Mouse (Mus musculus): Measurements from ENCODE around the gene Clvs2. TPM values are rescaled to one million over a fixed set of nuclear protein-coding genes. Genes with fewer than 3 reads are reported as not detected.

Clvs2 gene
- not detected in 3 replicates for total RNA-seq (2017)

DNA sequence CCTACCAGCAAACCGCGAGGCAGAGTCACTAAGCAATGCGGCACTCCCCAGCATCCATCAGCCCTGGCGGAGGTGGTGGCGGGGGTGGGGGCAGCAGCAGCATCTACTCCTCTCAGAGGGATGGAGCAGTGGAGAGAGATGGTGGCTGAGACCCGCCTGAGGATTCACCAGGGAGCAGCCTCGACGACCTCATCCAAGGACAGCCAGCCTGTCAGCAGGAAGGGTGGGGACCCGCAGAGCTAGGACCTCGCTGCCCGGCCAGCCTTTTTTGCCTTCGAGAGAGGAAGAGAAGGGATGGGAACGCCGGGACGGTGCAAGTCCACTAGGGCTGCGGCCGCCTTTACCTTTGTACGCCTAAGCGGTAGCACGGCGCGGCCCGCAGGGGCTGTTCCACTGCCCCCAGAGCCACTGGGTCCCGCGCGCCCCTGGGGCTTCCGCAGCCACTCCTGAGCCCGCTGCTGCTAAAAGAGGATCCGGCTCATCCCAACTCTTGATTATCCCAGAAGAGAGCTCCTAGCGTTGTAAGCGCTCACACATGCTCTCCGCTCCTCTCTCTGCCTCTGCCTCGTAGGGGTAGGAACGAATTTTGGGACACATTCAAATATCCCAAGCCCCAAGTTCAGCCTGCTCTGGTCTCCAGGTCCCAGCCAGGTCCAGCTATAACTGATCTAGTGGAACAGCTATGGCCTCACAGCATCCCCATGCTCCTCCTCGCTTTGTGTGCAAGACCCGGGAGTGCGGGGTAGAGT lies at the start of gene Clvs2:
Gene Clvs2, minus strand, starts transcription at position 639 of the 749 bp plus-strand sequence.
- no peak for ATAC-seq (replicated peaks; ENCODE audit: insufficient number of reproducible peaks, low FRiP score, low TSS enrichment, poor library complexity, severe bottlenecking)

- ATAC-seq (replicated peaks; ENCODE audit: insufficient number of reproducible peaks, low FRiP score, low TSS enrichment, poor library complexity, severe bottlenecking): no peak
Observed at GRCm38 (mm10) chr10:33653142-33653541, 28.6 kb upstream of the Clvs2 start.

DNA sequence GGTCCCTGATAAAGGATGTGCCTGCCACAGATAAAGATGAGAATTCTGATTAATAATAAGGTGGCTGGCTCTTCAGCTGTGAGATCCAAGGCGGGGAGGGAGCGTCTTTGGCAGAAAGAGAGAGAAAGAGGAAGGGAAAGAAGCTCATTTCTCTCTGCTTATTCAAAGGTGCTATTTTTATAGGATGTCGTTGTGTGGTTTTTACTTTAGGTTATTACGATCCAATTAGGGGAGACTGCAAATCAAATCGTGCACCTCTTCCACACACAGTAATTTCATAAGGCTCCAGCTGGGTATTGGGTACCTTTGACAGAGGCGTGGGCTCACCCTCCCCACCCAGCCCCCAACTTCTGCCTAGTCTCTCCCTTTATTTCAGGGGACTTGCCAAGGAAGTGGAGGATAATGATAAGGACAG lies 985 bp downstream of the Clvs2 start:
- ATAC-seq (replicated peaks; ENCODE audit: insufficient number of reproducible peaks, low FRiP score, low TSS enrichment, poor library complexity, severe bottlenecking): no peak

GRCm38 (mm10) chr10:33622700-33623099 lies 1.9 kb downstream of the Clvs2 start:
- no peak for ATAC-seq (replicated peaks; ENCODE audit: insufficient number of reproducible peaks, low FRiP score, low TSS enrichment, poor library complexity, severe bottlenecking)

- no peak for ATAC-seq (replicated peaks; ENCODE audit: insufficient number of reproducible peaks, low FRiP score, low TSS enrichment, poor library complexity, severe bottlenecking)
Observed at GRCm38 (mm10) chr10:33616207-33616606, 8.4 kb downstream of the Clvs2 start.

DNA sequence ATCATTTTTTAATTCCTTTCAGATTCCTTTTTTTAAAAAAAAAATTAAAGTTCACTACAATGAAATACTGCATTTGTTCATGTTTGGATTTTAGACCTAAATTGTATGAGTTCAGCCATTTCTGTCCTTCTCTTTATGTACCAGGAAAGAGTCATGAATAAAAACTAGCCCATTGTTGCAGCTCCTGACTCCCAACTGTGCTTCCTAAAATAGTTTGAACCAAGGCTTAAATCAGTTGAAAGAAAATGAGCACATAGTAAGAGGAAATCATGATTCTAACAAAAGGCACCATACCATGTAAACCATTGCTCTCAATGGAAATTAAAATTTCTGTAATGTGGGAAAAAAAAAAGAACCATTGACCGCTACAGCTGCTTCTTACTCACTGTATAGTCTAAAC lies 11.4 kb downstream of the Clvs2 start:
- no peak for ATAC-seq (replicated peaks; ENCODE audit: insufficient number of reproducible peaks, low FRiP score, low TSS enrichment, poor library complexity, severe bottlenecking)

DNA sequence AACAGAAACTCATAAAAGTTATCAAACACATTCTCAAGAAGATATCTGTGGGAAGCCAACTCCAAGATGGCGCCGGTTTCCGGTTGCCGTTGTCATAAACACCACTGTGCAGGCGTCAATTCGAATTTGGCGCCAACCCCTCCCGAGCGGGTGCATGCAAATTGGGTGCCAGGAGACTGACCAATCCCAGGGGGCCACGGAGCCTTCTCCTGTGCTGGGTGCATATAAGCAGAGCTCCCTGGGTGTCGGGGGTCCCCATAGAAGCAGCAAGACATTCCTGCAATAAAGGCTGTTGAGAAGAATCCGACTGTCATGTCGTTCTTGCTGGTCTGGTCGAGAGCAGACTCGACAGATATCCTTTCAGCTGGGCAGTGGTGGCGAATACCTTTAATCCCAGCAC lies 31.8 kb downstream of the Clvs2 start:
- no peak for ATAC-seq (replicated peaks; ENCODE audit: insufficient number of reproducible peaks, low FRiP score, low TSS enrichment, poor library complexity, severe bottlenecking)

GRCm38 (mm10) chr10:33588800-33589199 lies 35.8 kb downstream of the Clvs2 start:
- no peak for ATAC-seq (replicated peaks; ENCODE audit: insufficient number of reproducible peaks, low FRiP score, low TSS enrichment, poor library complexity, severe bottlenecking)

- no peak for ATAC-seq (replicated peaks; ENCODE audit: insufficient number of reproducible peaks, low FRiP score, low TSS enrichment, poor library complexity, severe bottlenecking)
Observed at GRCm38 (mm10) chr10:33587118-33587517, 37.5 kb downstream of the Clvs2 start.

DNA sequence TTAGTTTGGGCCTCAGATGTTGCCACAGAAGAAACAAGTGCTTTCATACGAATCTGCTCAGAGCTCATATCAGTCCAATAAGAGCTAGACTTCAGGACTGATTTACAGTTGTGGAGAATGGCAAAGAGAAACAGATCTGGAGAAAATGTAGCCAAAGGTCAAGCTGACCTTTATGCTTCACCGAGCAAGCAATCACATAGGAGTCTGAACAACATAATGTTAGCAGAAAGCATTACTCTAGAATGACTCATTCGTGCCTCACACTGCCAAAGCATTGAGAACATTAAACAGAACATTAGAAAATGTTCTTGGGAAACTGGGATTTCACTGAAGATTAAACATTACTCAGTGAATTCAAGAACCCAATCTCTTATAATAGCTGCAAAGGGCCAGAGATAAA lies 66.5 kb downstream of the Clvs2 start:
- ATAC-seq (replicated peaks; ENCODE audit: insufficient number of reproducible peaks, low FRiP score, low TSS enrichment, poor library complexity, severe bottlenecking): no peak

DNA sequence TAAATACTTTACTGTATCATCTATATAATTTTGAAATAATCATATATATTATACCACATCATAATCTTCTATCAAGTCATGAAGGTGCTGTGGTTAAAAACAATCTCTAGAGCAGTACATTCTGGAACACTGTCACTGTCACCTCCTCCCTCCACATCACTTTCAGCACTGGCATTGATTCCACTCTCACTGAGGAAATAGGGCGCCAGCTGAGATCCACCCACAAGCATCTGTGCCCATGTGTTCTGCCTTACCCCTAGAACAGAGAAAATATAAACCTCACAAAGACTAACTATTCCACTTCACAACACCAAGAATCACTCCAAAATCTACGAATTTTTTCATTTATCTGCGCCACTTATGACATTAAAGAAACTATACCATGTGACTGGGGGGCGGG lies 84.2 kb downstream of the Clvs2 start:
- ATAC-seq (replicated peaks; ENCODE audit: insufficient number of reproducible peaks, low FRiP score, low TSS enrichment, poor library complexity, severe bottlenecking): no peak

Other genes with a start within 250 kb of the Clvs2 start
- not detected in 3 replicates for gene Sult3a2, start 161.9 kb upstream of the Clvs2 start, total RNA-seq (2017)
- gene Sult3a1, start 233.0 kb upstream of the Clvs2 start, total RNA-seq (2017): not detected in 3 replicates

Data from monocyte, adult 5-6 weeks (primary cell).